Mouse (Mus musculus) layer of hippocampus, adult 8-10 months (tissue): ENCODE data around the gene Them5. TPM values are rescaled to one million over a fixed set of nuclear protein-coding genes. Genes with fewer than 3 reads are reported as not detected.
A peak's percentile ranks its signal among the peaks of the same experiment; 100 is the strongest.

ENCODE experiments used
- DNase-seq, 2 experiments: peaks; one replicate each; pipeline ENCODE4 v3.0.0; 2022; ENCODE audit warnings: low spot score in 2 of 2
- total RNA-seq, 4 experiments: library from RNA; stranded (reverse); gene quantifications; 2 replicates each; pipeline ENCODE4 v1.2.4; 2022

The Them5 gene
- total RNA-seq = not detected

- DNase-seq = no peak
Observed at GRCm38 (mm10) chr3:94341959-94342422, at the start of gene Them5. Gene Them5, plus strand, starts transcription at chr3:94342099.

GRCm38 (mm10) chr3:94305457-94305856, 36.4 kb upstream of the Them5 start:
- DNase-seq = no peak

GRCm38 (mm10) chr3:94306975-94307374, 34.9 kb upstream of the Them5 start:
- no peak for DNase-seq

DNA sequence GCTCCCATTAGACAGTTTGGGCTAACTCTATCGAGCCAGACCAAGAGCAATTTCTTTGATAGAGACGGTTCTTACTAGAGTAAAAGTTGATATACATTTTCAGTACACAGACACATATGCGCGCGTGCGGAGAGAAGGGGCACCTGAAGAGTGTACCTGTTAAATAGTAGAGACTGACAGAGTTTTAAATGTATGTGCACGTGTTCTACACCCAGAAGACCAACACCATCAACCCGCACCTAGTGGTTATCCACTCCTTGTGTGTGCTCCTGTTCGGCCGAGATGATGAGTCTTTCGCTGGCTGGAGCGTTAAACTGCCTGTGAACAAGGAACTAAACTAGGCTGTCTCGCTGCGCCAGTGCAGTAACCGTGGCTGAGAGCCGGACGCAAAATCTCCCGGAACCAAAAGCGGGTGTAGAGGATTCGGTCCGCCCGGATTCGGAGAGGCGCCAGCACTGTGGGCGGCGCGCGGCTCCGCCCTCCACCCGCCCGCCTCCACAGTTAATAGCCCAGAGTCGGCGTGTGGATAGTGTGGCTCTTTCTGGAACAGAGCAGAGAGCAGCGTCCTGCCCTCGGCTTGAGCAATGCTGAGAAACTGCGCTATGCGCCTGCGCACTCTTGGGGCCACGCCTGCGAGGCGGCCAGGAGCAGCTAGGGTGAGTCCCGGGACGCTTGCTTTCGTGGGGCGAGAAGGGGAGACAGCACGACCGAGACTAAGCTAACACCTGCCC, 32.1 kb upstream of the Them5 start, which contains the start of gene Them4:
TSS of gene Them4 (plus strand) at position 457 of the 731 bp plus-strand sequence.
- DNase-seq = peak; percentile 90 to 91

- no peak for DNase-seq
Observed at GRCm38 (mm10) chr3:94310491-94310890, 31.4 kb upstream of the Them5 start.

GRCm38 (mm10) chr3:94310911-94311310, 31.0 kb upstream of the Them5 start:
- no peak for DNase-seq

GRCm38 (mm10) chr3:94311376-94311775, 30.5 kb upstream of the Them5 start:
- DNase-seq = no peak

GRCm38 (mm10) chr3:94328681-94329080, 13.2 kb upstream of the Them5 start:
- no peak for DNase-seq

GRCm38 (mm10) chr3:94334442-94334841, 7.5 kb upstream of the Them5 start:
- DNase-seq = no peak

GRCm38 (mm10) chr3:94338522-94338921, 3.4 kb upstream of the Them5 start:
- DNase-seq = no peak

- no peak for DNase-seq
Observed at GRCm38 (mm10) chr3:94342552-94342951, 653 bp downstream of the Them5 start.

- DNase-seq = no peak
Observed at GRCm38 (mm10) chr3:94344182-94344581, 2.3 kb downstream of the Them5 start.

DNA sequence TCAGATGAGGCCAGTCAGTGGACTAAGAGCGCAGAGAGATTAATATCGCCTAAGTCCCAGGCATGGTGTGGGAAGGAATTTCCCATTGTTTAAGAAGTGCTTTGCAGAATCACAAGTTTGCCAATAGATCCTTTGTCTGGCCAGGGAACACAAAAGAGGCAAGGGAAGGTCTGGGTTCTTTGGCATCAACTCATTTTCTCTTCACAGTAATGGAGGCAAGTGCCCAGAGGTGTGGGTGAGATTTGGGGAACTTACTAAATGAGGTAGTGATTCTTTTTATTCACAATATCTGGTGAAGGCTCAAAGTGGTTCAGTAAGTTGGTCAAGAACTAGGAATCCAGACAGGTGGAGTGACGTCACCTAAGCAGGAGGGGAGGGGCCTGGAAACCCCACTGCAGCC, 3.0 kb downstream of the Them5 start:
- no peak for DNase-seq

GRCm38 (mm10) chr3:94348146-94348545, 6.2 kb downstream of the Them5 start:
- no peak for DNase-seq

GRCm38 (mm10) chr3:94360812-94361211, 18.9 kb downstream of the Them5 start:
- peak; percentile 29 to 48 for DNase-seq

GRCm38 (mm10) chr3:94362138-94362537, 20.2 kb downstream of the Them5 start, which contains the start of gene C2cd4d:
Gene C2cd4d, plus strand, starts transcription at chr3:94362438.
- DNase-seq = no peak

- DNase-seq = no peak
Observed at GRCm38 (mm10) chr3:94363291-94364153, 21.6 kb downstream of the Them5 start.

DNA sequence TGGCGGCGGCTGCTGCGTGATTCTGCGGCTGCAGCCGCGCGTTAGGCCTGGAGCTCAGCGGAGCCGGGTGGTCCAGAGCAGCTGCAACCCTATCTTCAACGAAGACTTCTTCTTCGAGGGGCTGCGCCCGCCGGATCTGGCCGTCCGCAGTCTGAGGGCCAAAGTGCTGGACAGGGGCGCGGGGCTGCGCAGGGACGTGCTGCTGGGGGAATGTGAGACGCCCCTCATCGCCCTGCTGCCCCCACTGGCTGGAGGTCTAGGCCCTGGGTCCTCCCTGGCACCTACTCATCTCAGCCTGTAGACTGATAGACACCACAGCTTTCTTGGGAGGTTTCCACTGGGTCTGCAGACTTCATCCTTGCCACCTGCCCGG, 22.2 kb downstream of the Them5 start:
- no peak for DNase-seq

DNA sequence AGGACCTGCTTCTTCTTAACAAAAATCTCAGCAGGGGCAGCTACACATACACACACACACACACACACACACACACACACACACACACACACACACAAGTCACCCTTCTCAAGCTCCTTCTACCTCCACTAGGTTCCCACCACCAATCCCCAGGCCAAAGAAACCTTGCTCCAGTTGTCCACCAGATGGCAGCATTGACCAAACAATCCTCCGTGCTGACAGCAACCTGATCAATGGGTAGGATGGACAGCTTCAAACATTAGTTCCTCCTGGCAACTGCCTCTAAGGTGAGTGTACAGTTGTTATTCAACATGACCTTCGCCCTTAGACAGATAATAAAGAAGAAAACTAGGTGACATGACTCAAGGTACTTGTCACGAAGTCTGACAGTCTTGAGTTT, 24.9 kb downstream of the Them5 start:
- peak; percentile 76 to 85 for DNase-seq

DNA sequence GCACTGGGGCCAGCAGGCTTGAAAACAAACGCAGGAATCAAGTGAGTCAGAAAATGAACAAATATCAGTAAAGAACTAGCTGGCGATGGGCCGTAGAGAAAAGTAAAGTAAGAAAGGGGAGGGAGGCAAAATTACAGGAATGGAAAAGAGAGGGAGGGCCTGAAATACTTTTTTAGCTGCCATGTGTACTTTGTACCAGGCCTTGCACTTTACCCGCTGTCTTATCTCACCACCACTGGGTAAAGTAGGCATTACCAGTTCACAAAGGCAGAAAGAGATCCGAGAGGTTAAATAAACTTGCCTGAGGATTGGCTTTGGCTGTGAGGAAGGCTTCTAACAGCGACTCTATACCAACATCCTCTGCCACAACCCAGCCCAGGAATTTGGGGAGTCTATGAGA, 25.6 kb downstream of the Them5 start:
- no peak for DNase-seq

GRCm38 (mm10) chr3:94368631-94369030, 26.7 kb downstream of the Them5 start:
- no peak for DNase-seq

DNA sequence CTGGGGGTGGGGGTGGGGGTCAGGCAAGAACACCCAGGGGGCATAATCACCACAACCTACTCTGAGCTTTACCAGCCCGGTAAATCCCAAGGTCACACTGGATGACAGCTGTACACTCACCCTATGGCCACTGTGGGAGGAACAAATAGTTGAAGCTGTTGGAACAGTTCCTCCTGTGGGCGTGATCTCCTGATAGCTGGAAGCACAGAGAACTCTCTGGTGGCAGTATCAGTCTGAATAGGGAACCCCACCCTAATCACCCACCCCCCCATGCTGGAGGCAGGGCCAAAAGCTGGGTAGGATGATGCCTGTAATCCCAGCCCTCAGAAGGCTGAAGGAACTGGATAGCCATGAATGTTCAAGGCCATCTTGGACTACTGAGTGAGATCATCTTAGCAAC, 27.8 kb downstream of the Them5 start:
- no peak for DNase-seq
